Mouse (Mus musculus) neural tube, embryonic 14.5 days (tissue): ENCODE data around the gene Hspe1. TPM values are rescaled to one million over a fixed set of nuclear protein-coding genes. Genes with fewer than 3 reads are reported as not detected.

Experiments
- ATAC-seq: fragments of 200-750 bp; cut with Nextera tagmentation; 2 replicates; pipeline ENCODE4 v1.8.0; 2017; ENCODE audit warnings: low read depth, mild to moderate bottlenecking, moderate TSS enrichment, moderate library complexity
- H3K27ac ChIP-seq: fragments of 300-500 bp; sonication (generic); 2 replicates; pipeline ENCODE4 v1.5.1; 2014; ENCODE audit warnings: low read depth, mild to moderate bottlenecking, control low read depth, low read length, moderate library complexity, mixed read lengths
- H3K27me3 ChIP-seq: fragments of 300-500 bp; sonication (generic); 2 replicates; pipeline ENCODE4 v1.6.1; 2014; ENCODE audit warnings: low read length; ENCODE audit not compliant: control insufficient read depth, insufficient read depth
- H3K36me3 ChIP-seq: fragments of 300-500 bp; sonication (generic); 2 replicates; pipeline ENCODE4 v1.6.1; 2014; ENCODE audit warnings: low read length, mixed read lengths; ENCODE audit not compliant: control insufficient read depth, insufficient read depth
- H3K4me1 ChIP-seq: fragments of 300-500 bp; sonication (generic); 2 replicates; pipeline ENCODE4 v1.6.1; 2014; ENCODE audit warnings: low read length; ENCODE audit not compliant: control insufficient read depth, insufficient read depth
- H3K4me2 ChIP-seq: fragments of 300-500 bp; sonication (generic); 2 replicates; pipeline ENCODE4 v1.6.1; 2014; ENCODE audit warnings: mild to moderate bottlenecking, low read depth, low read length, control low read depth
- H3K4me3 ChIP-seq: fragments of 300-500 bp; sonication (generic); 2 replicates; pipeline ENCODE4 v1.5.1; 2014; ENCODE audit warnings: low read depth, low read length, control low read depth, mixed read lengths
- H3K9ac ChIP-seq: fragments of 300-500 bp; sonication (generic); replicated peaks from 2 replicates; pipeline ENCODE4 v1.6.1; 2014; ENCODE audit warnings: low read depth, mild to moderate bottlenecking, control low read depth, low read length, mixed read lengths
- H3K9me3 ChIP-seq: fragments of 300-500 bp; sonication (generic); 2 replicates; pipeline ENCODE4 v1.6.1; 2016; ENCODE audit warnings: low read length; ENCODE audit not compliant: control insufficient read depth
- WGBS: fragments of 180-500 bp; shearing (Covaris S2); extraction: QIAGEN DNeasy Blood & Tissue Kit; methylation state at CpG from one replicate; pipeline ENCODE4 v1.1.7; 2014; 5-methylcytosine and 5-hydroxymethylcytosine counted together
- polyA plus RNA-seq: library from polyadenylated mRNA; unstranded; fragments of >200 nt; fragmentation: Nextera tagmentation; extraction: Ambion mirVana; gene quantifications from 2 replicates; pipeline ENCODE4 v1.2.1, GENCODE M21; 2014

Gene Hspe1
- polyA plus RNA-seq, result 245 and 250 TPM in 2 replicates

- WGBS, result under 1% methylated on average over 66 of the region's 76 CpGs
- Histone ChIP-seq H3K36me3 (peaks cover 25% of the 10 kb centered on the region; the same call in 1 of the 2 replicates), H3K9me3 (no peaks in the 10 kb centered on the region), H3K4me1 (peaks cover 14% of the 10 kb centered on the region), H3K27me3 (no peaks in the 10 kb centered on the region), H3K4me2 (peak within 1 kb of the TSS; percentile 94), H3K4me3 (peak within 1 kb of the TSS; percentile 94), H3K9ac (peak within 1 kb of the TSS; percentile 88), H3K27ac (peak within 1 kb of the TSS; percentile 94)
- peak; percentile 95 for ATAC-seq
These were observed at the start of gene Hspe1, which contains the start of gene Hspd1 for GRCm38 (mm10) chr1:55087932-55088610. TSS of gene Hspe1 (plus strand) at chr1:55088132. TSS of gene Hspd1 (minus strand) at chr1:55088243.

- no peaks in the 10 kb centered on the region for H3K36me3 ChIP-seq
- H3K27me3 ChIP-seq, result no peaks in the 10 kb centered on the region
- 90% methylated on average over 1 of the region's 1 CpGs for WGBS
- ATAC-seq, result no peak
- no peak overlapping the region for H3K4me2 ChIP-seq
- no peaks in the 10 kb centered on the region for H3K9me3 ChIP-seq
- H3K9ac ChIP-seq, result no peak overlapping the region
- no peak overlapping the region for H3K4me3 ChIP-seq
- no peak overlapping the region for H3K27ac ChIP-seq
- H3K4me1 ChIP-seq, result no peaks in the 10 kb centered on the region
These were observed 48.0 kb upstream of the Hspe1 start for GRCm38 (mm10) chr1:55039944-55040343.

- no peak overlapping the region for H3K4me3 ChIP-seq
- no peak overlapping the region for H3K4me2 ChIP-seq
- H3K27ac ChIP-seq, result no peak overlapping the region
- H3K27me3 ChIP-seq, result no peaks in the 10 kb centered on the region
- no peaks in the 10 kb centered on the region for H3K9me3 ChIP-seq
- 83% methylated on average over 4 of the region's 4 CpGs for WGBS
- H3K9ac ChIP-seq, result no peak overlapping the region
- H3K36me3 ChIP-seq, result no peaks in the 10 kb centered on the region
- no peaks in the 10 kb centered on the region for H3K4me1 ChIP-seq
- no peak for ATAC-seq
These were observed 46.2 kb upstream of the Hspe1 start for GRCm38 (mm10) chr1:55041691-55042090.

GRCm38 (mm10) chr1:55042246-55042645, 45.7 kb upstream of the Hspe1 start:
- no peak overlapping the region for H3K9ac ChIP-seq
- H3K27ac ChIP-seq, result no peak overlapping the region
- 58% methylated on average over 1 of the region's 1 CpGs for WGBS
- H3K36me3 ChIP-seq, result no peaks in the 10 kb centered on the region
- ATAC-seq, result no peak
- H3K4me3 ChIP-seq, result no peak overlapping the region
- no peak overlapping the region for H3K4me2 ChIP-seq
- no peaks in the 10 kb centered on the region for H3K27me3 ChIP-seq
- H3K9me3 ChIP-seq, result no peaks in the 10 kb centered on the region
- no peaks in the 10 kb centered on the region for H3K4me1 ChIP-seq

GRCm38 (mm10) chr1:55043164-55043563, 44.8 kb upstream of the Hspe1 start:
- Histone ChIP-seq H3K9me3 (no peaks in the 10 kb centered on the region), H3K4me3 (no peak overlapping the region), H3K9ac (no peak overlapping the region), H3K27ac (no peak overlapping the region), H3K36me3 (no peaks in the 10 kb centered on the region), H3K4me1 (no peaks in the 10 kb centered on the region), H3K27me3 (no peaks in the 10 kb centered on the region), H3K4me2 (no peak overlapping the region)
- ATAC-seq, result no peak
- 80% methylated on average over 3 of the region's 3 CpGs for WGBS

- Histone ChIP-seq H3K27me3 (no peaks in the 10 kb centered on the region), H3K4me2 (no peak overlapping the region), H3K9me3 (no peaks in the 10 kb centered on the region), H3K36me3 (no peaks in the 10 kb centered on the region), H3K9ac (no peak overlapping the region), H3K27ac (no peak overlapping the region), H3K4me3 (no peak overlapping the region), H3K4me1 (peaks cover 9% of the 10 kb centered on the region)
- ATAC-seq, result no peak
- 71% methylated on average over 4 of the region's 4 CpGs for WGBS
These were observed 38.9 kb upstream of the Hspe1 start for GRCm38 (mm10) chr1:55048841-55049587.

- H3K4me2 ChIP-seq, result peak overlapping the region; percentile 89; the same call in 1 of the 2 replicates
- no peak overlapping the region; the same call in 1 of the 2 replicates for H3K4me3 ChIP-seq
- no peaks in the 10 kb centered on the region for H3K36me3 ChIP-seq
- WGBS, result 77% methylated on average over 3 of the region's 3 CpGs
- peaks cover 9% of the 10 kb centered on the region for H3K4me1 ChIP-seq
- no peak overlapping the region for H3K9ac ChIP-seq
- H3K27me3 ChIP-seq, result no peaks in the 10 kb centered on the region
- H3K9me3 ChIP-seq, result no peaks in the 10 kb centered on the region
- ATAC-seq, result no peak
- H3K27ac ChIP-seq, result no peak overlapping the region
These were observed 36.3 kb upstream of the Hspe1 start for GRCm38 (mm10) chr1:55051671-55052070.

GRCm38 (mm10) chr1:55052355-55052953, 35.5 kb upstream of the Hspe1 start, which contains the start of gene Coq10b:
TSS of gene Coq10b (plus strand) at chr1:55052770.
- Histone ChIP-seq H3K4me1 (peaks cover 9% of the 10 kb centered on the region), H3K4me2 (peak within 1 kb of the TSS; percentile 89)
- 0% methylated on average over 44 of the region's 46 CpGs for WGBS

More at GRCm38 (mm10) chr1:55052355-55052953, 35.5 kb upstream of the Hspe1 start, which contains the start of gene Coq10b:
- Histone ChIP-seq H3K27me3 (no peaks in the 10 kb centered on the region), H3K9ac (peak within 1 kb of the TSS; percentile 74), H3K9me3 (no peaks in the 10 kb centered on the region), H3K4me3 (peak within 1 kb of the TSS; percentile 75), H3K36me3 (no peaks in the 10 kb centered on the region), H3K27ac (peak within 1 kb of the TSS; percentile 82)
- ATAC-seq, result peak; percentile 100
